Mouse (Mus musculus) liver, embryonic 16.5 days (tissue): ENCODE measurements around the gene Gnl2. TPM values are rescaled to one million over a fixed set of nuclear protein-coding genes. Genes with fewer than 3 reads are reported as not detected.

Source experiments
- ATAC-seq: fragments of 200-750 bp; cut with Nextera tagmentation; 2 replicates; pipeline ENCODE4 v1.8.0; 2017; ENCODE audit warnings: low read depth, mild to moderate bottlenecking, moderate number of reproducible peaks, moderate library complexity
- H3K27ac ChIP-seq: fragments of 300-500 bp; sonication (generic); 2 replicates; pipeline ENCODE4 v1.5.1; 2014; ENCODE audit warnings: mild to moderate bottlenecking, low read length
- H3K27me3 ChIP-seq: fragments of 300-500 bp; sonication (generic); 2 replicates; pipeline ENCODE4 v1.6.1; 2014; ENCODE audit warnings: low read depth, low read length, mixed read lengths; ENCODE audit not compliant: control insufficient read depth, insufficient read depth
- H3K36me3 ChIP-seq: fragments of 300-500 bp; sonication (generic); 2 replicates; pipeline ENCODE4 v1.6.1; 2014; ENCODE audit warnings: mild to moderate bottlenecking; ENCODE audit not compliant: control insufficient read depth, insufficient read depth
- H3K4me1 ChIP-seq: fragments of 300-500 bp; sonication (generic); 2 replicates; pipeline ENCODE4 v1.6.1; 2014; ENCODE audit warnings: low read depth, low read length, mixed read lengths; ENCODE audit not compliant: control insufficient read depth
- H3K4me2 ChIP-seq: fragments of 300-500 bp; sonication (generic); 2 replicates; pipeline ENCODE4 v1.6.1; 2014; ENCODE audit warnings: low read depth, low read length, mixed read lengths
- H3K4me3 ChIP-seq: fragments of 300-500 bp; sonication (generic); 2 replicates; pipeline ENCODE4 v1.5.1; 2014; ENCODE audit warnings: low read depth, mild to moderate bottlenecking, low read length
- H3K9ac ChIP-seq: fragments of 300-500 bp; sonication (generic); 2 replicates; pipeline ENCODE4 v1.6.1; 2014; ENCODE audit warnings: low read depth, low read length
- H3K9me3 ChIP-seq: fragments of 300-500 bp; sonication (generic); replicated peaks from 2 replicates; pipeline ENCODE4 v1.6.1; 2016; ENCODE audit warnings: low read length; ENCODE audit not compliant: control insufficient read depth
- WGBS: fragments of 180-500 bp; shearing (Covaris S2); extraction: QIAGEN DNeasy Blood & Tissue Kit; methylation state at CpG from one replicate; pipeline ENCODE4 v1.1.7; 2014; ENCODE audit not compliant: insufficient replicate concordance; 5-methylcytosine and 5-hydroxymethylcytosine counted together
- polyA plus RNA-seq: library from polyadenylated mRNA; unstranded; fragments of >200 nt; fragmentation: Nextera tagmentation; extraction: Ambion mirVana; gene quantifications from 2 replicates; pipeline ENCODE4 v1.2.1, GENCODE M21; 2015

Gene Gnl2
- polyA plus RNA-seq, 1 experiment from 2014 or later = 30.1 TPM

- no peaks in the 10 kb centered on the region for H3K9me3 ChIP-seq
- no peaks in the 10 kb centered on the region for H3K27me3 ChIP-seq
- H3K36me3 ChIP-seq = peaks cover 3% of the 10 kb centered on the region
- peak within 1 kb of the TSS; percentile 93 for H3K4me2 ChIP-seq
- WGBS = 2% methylated on average over 26 of the region's 26 CpGs
- H3K9ac ChIP-seq = peak within 1 kb of the TSS; percentile 91
- H3K4me3 ChIP-seq = peak within 1 kb of the TSS; percentile 72
- peaks cover 16% of the 10 kb centered on the region for H3K4me1 ChIP-seq
- peak within 1 kb of the TSS; percentile 68 for H3K27ac ChIP-seq
- no peak for ATAC-seq
Measured at GRCm38 (mm10) chr4:125065517-125066307, 49.3 kb downstream of the Gnl2 start, which contains the start of gene Dnali1. Dnali1 (minus strand) TSS chr4:125065703.

DNA sequence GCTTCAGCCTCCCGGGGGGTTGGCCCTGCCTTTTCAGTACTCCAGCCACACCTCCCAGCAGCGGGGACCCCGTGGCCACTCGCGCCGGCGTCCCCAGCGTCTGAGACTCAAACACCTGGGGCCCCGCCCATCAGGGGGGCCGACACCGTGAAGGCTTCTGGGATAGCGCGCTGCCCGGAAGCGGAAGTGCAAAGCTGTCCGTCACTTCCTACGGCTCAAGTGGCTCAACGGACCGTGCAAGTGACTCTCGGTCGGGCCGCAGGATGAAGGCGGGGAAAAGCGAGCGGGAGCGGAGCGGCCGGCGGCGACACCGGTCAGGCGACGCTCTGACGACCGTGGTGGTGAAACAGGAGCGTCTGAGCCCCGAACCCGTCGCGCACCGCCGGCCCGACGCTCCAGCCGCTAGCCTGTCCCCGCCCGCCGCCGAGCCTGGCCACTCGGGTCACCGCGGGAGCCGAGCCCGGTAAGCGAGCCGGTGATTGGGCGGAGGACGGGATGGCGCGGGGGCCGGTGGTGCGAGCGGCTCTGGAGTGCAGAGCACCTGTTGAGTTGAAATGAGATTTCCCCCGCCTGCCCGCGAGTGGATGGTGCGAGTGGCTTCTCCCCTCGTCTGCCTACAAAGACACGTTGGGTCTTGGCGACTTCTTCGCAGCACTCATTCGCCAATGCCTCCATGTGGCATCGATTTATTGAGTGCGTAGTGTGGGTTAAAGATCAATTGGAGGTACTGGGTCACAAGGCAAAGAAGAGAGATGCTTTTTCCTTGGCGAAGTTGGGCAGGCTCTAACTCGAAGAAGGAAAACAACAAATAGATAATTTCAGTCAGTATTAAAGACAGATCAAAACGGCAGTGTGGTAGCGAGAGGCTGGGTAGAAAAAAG is 50.3 kb downstream of the Gnl2 start, which contains the start of gene Snip1:
Gene Snip1 (plus strand): TSS at position 183 of the 881 bp plus-strand sequence.
- under 1% methylated on average over 78 of the region's 78 CpGs for WGBS
- Histone ChIP-seq H3K4me3 (peak within 1 kb of the TSS; percentile 72), H3K4me1 (peaks cover 16% of the 10 kb centered on the region)

GRCm38 (mm10) chr4:125077700-125078099 is 61.3 kb downstream of the Gnl2 start:
- H3K36me3 ChIP-seq = peaks cover 16% of the 10 kb centered on the region
- no peak overlapping the region for H3K4me3 ChIP-seq
- H3K9me3 ChIP-seq = no peaks in the 10 kb centered on the region
- 81% methylated on average over 2 of the region's 2 CpGs for WGBS
- no peak overlapping the region for H3K27ac ChIP-seq
- no peaks in the 10 kb centered on the region for H3K4me1 ChIP-seq
- H3K27me3 ChIP-seq = no peaks in the 10 kb centered on the region
- H3K4me2 ChIP-seq = no peak overlapping the region
- H3K9ac ChIP-seq = no peak overlapping the region
- ATAC-seq = no peak

More for the DNA sequence above, 50.3 kb downstream of the Gnl2 start, which contains the start of gene Snip1:
- Histone ChIP-seq H3K27ac (peak within 1 kb of the TSS; percentile 68), H3K9me3 (no peaks in the 10 kb centered on the region), H3K4me2 (peak within 1 kb of the TSS; percentile 93), H3K9ac (peak within 1 kb of the TSS; percentile 91), H3K27me3 (no peaks in the 10 kb centered on the region), H3K36me3 (peaks cover 13% of the 10 kb centered on the region)
- peak; percentile 94 for ATAC-seq

DNA sequence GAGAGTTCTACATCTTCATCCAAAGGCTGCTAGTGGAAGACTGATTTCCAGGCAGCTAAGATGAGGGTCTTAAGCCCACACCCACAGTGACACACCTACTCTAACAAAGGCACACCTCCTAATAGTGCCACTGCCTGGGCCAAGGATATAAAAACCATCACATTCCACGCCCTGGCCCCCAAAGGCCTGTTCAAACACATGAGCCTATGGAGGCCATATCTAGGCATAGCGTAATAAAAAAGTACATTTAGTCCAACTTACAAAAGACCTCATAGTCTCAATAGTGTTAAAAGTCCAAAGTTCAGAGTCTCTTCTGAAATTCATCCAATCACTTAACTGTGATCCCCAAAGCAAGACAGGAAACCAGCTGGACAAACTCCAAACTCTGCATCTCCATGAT is 62.3 kb downstream of the Gnl2 start:
- no peak overlapping the region for H3K4me2 ChIP-seq
- no peaks in the 10 kb centered on the region for H3K9me3 ChIP-seq
- no peak overlapping the region for H3K27ac ChIP-seq
- H3K4me3 ChIP-seq = no peak overlapping the region
- no peak overlapping the region for H3K9ac ChIP-seq
- peaks cover 4% of the 10 kb centered on the region for H3K4me1 ChIP-seq
- H3K36me3 ChIP-seq = peaks cover 6% of the 10 kb centered on the region; the same call in 1 of the 2 replicates
- WGBS = 85% methylated on average over 2 of the region's 2 CpGs
- H3K27me3 ChIP-seq = no peaks in the 10 kb centered on the region
- ATAC-seq = no peak

DNA sequence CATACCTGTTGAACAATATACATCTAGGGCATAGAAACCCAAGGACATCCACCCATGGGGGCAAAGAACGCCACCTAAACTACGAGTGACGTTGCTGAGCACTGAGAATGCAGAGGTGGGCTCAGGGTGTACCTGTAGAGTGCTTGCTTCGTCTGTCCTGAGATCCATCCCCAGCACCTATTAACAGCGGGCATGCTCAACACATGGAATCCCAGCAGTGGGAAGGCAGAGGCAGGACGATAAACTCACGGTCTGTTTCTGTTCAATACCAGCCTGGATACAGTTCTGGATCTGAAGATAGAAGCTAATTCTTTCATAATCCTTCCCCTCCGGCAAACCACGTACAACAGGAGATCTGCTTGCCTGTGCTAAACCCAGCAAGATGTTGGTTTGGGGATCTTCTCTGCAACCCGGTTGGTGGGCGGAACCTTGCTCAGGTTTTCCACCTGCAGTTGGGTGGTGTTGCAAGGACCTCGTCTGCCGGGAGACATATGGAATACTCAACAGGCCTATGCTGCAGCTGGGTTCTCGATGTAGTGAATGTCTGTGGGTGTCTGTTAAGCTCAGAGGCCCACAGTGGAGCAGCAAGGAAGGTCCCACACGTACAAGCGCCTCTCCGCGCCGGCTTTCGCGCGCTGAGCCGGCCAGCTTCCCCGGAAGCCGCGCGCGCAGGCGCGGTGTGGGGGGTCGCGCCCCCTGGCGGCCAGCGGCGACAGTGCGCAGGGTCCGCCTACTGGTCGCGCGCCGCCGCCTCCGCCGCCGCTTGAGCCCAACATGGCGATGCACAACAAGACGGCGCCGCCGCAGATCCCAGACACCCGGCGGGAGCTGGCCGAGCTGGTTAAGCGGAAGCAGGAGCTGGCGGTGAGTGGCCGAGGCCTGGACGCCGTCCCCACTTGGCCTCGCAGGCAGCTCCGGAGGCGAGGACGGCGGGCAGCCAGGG is 68.3 kb downstream of the Gnl2 start, which contains the start of gene Meaf6:
Gene Meaf6 (plus strand): TSS at position 732 of the 943 bp plus-strand sequence.
- under 1% methylated on average over 62 of the region's 63 CpGs for WGBS
- peak within 1 kb of the TSS; percentile 94 for H3K27ac ChIP-seq
- peak; percentile 91 for ATAC-seq

GRCm38 (mm10) chr4:125085346-125085841 is 69.0 kb downstream of the Gnl2 start:
- peak overlapping the region; percentile 94 for H3K9ac ChIP-seq
- peak overlapping the region; percentile 79 for H3K4me2 ChIP-seq
- ATAC-seq = peak; percentile 95
- H3K4me3 ChIP-seq = peak overlapping the region; percentile 88
- H3K9me3 ChIP-seq = no peaks in the 10 kb centered on the region
- peaks cover 4% of the 10 kb centered on the region for H3K36me3 ChIP-seq
- H3K27me3 ChIP-seq = no peaks in the 10 kb centered on the region
- H3K4me1 ChIP-seq = peaks cover 18% of the 10 kb centered on the region
- under 1% methylated on average over 37 of the region's 45 CpGs for WGBS
- H3K27ac ChIP-seq = peak overlapping the region; percentile 94

More for the DNA sequence above, 68.3 kb downstream of the Gnl2 start, which contains the start of gene Meaf6:
- H3K9ac ChIP-seq = peak within 1 kb of the TSS; percentile 94
- H3K4me1 ChIP-seq = peaks cover 18% of the 10 kb centered on the region
- peak within 1 kb of the TSS; percentile 88 for H3K4me3 ChIP-seq
- no peaks in the 10 kb centered on the region; the same call in 1 of the 2 replicates for H3K36me3 ChIP-seq
- H3K4me2 ChIP-seq = peak within 1 kb of the TSS; percentile 79
- H3K9me3 ChIP-seq = no peaks in the 10 kb centered on the region
- no peaks in the 10 kb centered on the region for H3K27me3 ChIP-seq

- Histone ChIP-seq H3K27me3 (no peaks in the 10 kb centered on the region), H3K9me3 (no peaks in the 10 kb centered on the region), H3K36me3 (peaks cover 16% of the 10 kb centered on the region), H3K4me2 (no peak overlapping the region), H3K4me3 (no peak overlapping the region), H3K27ac (no peak overlapping the region), H3K4me1 (no peaks in the 10 kb centered on the region), H3K9ac (no peak overlapping the region)
- no peak for ATAC-seq
- WGBS = 78% methylated on average over 5 of the region's 5 CpGs
Measured at GRCm38 (mm10) chr4:125093031-125093430, 76.6 kb downstream of the Gnl2 start.

GRCm38 (mm10) chr4:125096066-125096465 is 79.7 kb downstream of the Gnl2 start:
- H3K27ac ChIP-seq = no peak overlapping the region
- 89% methylated on average over 5 of the region's 5 CpGs for whole genome bisulfite sequencing
- no peak overlapping the region for H3K4me3 ChIP-seq
- peaks cover 6% of the 10 kb centered on the region for H3K36me3 ChIP-seq
- no peak overlapping the region for H3K9ac ChIP-seq
- no peaks in the 10 kb centered on the region for H3K27me3 ChIP-seq
- no peaks in the 10 kb centered on the region for H3K9me3 ChIP-seq
- H3K4me2 ChIP-seq = no peak overlapping the region
- no peaks in the 10 kb centered on the region for H3K4me1 ChIP-seq
- no peak for ATAC-seq
